Mouse (Mus musculus): ENCODE measurements around the gene Srxn1.

Srxn1 gene

DNA sequence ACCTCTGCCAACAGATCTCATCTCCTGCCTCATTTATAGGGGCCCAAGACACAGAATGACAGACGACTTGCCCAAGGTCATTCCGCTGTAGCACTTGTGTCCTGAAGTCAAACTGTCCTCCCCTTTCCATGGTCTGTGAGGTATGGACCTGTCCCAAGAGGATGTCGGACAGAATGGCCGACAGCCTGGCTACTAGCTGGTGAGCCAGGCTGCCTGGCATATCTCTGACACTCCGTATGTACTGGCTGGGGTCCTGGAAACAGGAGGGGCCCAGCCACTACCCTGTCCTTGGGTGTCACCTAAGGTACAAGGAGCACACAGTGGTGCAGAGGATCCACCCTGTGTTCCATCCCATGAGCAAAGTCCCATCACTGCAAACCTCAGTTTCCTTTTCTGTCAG is 14.8 kb upstream of the Srxn1 start:
- no peak for DNase-seq

- no peak for DNase-seq
Observed at GRCm38 (mm10) chr2:152091342-152092056, 13.8 kb upstream of the Srxn1 start.

DNA sequence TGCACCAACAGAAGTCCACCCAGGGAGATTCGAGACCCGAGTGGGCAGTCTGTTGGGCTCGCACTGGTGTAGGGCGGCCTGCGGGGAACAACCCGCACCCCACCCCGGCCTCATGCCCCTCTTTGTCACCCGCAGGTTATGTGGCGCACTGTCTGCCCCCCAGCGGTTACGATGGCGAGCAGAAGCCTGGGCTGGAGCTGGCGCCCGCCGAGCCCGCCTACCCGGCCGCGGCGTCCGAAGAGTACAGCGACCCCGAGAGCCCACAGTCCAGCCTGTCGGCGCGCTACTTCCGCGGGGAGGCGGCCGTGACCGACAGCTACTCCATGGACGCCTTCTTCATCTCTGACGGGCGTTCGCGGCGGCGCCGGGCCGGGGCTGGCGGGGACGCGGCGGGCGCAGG is 12.4 kb upstream of the Srxn1 start:
- DNase-seq, result no peak

GRCm38 (mm10) chr2:152093356-152093792 is 11.9 kb upstream of the Srxn1 start:
- DNase-seq, result no peak

DNA sequence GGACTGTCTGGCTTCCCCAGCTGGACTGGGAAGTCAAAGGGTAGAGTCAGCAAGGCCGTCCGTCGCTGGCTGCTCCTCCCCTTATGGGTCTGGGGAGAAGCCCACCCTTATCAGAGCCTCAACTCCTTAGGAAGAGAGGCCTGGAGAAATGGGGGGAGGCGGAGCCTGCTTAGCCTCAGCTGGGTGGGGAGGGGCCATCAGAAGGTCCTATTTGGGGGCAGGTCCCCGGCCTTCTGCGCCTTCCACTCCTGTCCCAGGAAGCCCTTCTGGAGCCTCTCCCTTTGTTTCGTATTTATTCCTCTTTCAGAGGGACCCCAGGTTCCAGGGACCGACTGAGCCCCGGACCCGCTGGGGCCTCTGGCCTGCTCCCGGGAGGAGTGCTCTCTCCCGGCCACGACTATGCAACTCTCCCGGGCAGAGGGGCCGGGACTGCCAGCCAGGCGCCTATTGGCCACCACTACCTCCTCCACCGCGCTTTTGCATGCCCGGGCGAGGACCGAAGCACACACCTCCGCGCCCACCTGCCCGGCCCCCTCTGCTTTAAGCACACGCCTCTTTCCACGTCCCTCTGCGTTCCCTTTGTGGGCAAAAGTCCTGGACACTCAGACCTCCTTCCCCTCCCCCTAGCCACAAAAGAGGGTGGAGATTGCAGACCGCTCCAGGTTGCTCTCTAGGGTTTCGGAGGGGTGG is 10.3 kb upstream of the Srxn1 start:
- DNase-seq, result no peak

GRCm38 (mm10) chr2:152096922-152097321 is 8.4 kb upstream of the Srxn1 start:
- DNase-seq, result no peak

GRCm38 (mm10) chr2:152097916-152098315 is 7.4 kb upstream of the Srxn1 start:
- no peak for DNase-seq

DNA sequence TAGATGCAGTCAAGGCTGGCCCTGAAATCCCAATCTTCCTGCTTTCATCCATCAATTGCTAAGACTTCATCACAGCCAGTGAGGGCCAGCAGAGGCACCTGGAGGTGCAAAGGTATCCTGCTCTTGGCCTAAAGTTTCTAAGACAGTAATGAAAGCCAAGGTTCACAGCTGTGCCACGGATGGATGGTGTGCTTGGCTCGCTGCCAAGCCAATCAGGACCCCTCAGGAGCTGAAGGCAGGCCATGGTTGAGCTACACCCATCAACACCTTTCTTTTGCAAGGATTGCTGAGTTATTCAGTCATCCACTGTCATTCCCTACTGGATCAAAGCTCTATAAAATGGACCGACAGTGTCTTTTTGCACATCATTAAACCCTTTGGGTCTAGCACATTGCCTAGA is 5.8 kb upstream of the Srxn1 start:
- DNase-seq, result peak; percentile 54

- DNase-seq, result no peak
Observed at GRCm38 (mm10) chr2:152101761-152102160, 3.6 kb upstream of the Srxn1 start.

DNA sequence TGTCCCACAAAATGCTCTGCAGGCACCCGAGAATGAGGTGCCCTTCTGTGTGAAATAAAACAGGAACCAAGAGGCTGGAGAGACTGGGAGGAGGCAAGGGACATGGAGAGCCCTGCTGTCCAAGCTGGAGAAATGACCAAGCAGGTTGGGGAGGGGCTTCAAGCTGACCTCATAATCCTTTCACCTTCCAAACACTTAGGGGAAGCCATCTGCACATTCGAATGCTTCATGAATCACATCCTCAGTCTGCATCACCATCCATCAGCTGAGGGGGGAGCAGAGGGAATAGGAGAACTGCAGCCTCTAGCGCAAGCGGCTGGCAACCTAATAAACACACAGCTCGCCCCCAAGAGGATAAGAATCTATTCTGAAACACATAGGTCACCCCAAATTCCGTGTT is 2.9 kb upstream of the Srxn1 start:
- DNase-seq, result no peak

- DNase-seq, result peak; percentile 39
Observed at GRCm38 (mm10) chr2:152104711-152105317, 502 bp upstream of the Srxn1 start.

DNA sequence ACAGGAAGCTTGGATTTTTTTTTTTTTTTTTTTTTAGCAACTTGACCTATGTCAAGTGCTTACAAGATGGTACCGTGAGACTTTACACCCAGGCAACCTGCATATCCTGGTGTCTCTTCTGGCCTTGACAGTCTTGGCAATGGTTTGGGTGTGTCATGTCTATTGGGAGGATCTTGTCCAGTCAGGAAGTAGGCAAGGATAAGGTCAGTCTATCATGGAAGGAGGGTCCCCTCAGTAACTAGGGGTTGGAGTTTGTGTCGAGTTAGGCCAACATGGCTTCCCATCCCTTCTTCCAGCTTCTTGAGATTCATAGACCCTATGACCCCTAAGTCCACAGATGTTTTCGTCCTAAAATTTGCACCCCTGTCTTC is 894 bp downstream of the Srxn1 start:
- peak; percentile 32 for DNase-seq

DNA sequence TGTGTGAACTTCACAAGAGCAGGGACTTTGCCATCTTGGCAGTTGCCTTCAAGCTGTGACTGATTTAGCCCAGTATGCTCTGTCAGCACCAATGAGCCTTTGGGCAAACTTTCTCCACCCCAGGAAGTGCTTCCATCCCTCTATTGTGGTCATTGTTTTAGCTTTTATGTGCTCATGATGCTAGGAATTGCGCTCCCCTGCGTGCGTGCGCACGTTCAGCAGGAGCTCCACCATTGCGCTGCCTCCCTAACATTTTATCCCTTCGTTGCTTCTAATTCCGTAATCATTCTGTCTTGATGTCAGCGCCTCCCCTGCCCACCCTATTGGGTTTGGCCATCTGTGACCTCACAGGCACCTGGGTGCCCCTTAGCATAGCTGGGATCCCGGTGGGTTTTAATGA is 1.3 kb downstream of the Srxn1 start:
- no peak for DNase-seq

DNA sequence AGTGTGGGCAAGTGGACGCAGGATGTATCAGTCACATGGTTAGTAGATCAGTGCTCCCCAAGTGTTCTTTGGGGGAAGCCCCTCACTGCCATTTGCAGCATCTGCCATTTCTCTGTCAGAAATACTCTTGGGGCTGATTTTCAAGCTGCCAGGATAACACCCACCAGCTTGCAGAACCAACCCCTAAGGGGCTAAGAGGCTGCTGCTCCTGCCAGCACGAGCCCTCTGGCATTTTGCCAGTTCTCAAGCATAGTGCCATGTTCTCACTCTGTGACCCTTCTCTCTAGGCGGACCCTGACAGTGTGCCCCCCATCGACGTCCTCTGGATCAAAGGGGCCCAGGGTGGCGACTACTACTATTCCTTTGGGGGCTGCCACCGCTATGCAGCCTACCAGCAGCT is 3.4 kb downstream of the Srxn1 start:
- DNase-seq, result no peak

- no peak for DNase-seq
Observed at GRCm38 (mm10) chr2:152109386-152109785, 4.1 kb downstream of the Srxn1 start.

GRCm38 (mm10) chr2:152111311-152111710 is 6.0 kb downstream of the Srxn1 start:
- no peak for DNase-seq

DNA sequence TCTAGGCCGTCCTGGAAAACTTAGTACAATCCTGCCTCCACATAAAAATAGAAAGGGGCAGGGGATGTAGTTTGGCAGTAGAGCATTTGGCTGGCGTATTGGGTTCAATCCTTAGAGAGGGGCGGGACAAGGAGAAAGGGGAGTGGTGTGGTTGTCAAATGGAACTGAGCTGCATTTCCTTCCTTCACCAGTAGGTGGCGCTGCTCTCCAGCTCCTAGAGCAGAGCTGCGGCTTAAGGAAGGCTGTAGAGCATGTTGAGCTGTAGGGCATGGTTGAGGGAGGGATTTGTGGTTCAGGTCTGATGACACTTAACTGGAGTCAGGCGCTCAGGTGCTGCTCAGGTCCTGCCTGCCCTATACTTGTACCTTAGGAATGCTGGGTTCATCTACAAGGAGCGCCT is 6.6 kb downstream of the Srxn1 start:
- peak; percentile 93 for DNase-seq

- DNase-seq, result no peak
Observed at GRCm38 (mm10) chr2:152112490-152112889, 7.2 kb downstream of the Srxn1 start.

GRCm38 (mm10) chr2:152112970-152113369 is 7.7 kb downstream of the Srxn1 start:
- no peak for DNase-seq

DNA sequence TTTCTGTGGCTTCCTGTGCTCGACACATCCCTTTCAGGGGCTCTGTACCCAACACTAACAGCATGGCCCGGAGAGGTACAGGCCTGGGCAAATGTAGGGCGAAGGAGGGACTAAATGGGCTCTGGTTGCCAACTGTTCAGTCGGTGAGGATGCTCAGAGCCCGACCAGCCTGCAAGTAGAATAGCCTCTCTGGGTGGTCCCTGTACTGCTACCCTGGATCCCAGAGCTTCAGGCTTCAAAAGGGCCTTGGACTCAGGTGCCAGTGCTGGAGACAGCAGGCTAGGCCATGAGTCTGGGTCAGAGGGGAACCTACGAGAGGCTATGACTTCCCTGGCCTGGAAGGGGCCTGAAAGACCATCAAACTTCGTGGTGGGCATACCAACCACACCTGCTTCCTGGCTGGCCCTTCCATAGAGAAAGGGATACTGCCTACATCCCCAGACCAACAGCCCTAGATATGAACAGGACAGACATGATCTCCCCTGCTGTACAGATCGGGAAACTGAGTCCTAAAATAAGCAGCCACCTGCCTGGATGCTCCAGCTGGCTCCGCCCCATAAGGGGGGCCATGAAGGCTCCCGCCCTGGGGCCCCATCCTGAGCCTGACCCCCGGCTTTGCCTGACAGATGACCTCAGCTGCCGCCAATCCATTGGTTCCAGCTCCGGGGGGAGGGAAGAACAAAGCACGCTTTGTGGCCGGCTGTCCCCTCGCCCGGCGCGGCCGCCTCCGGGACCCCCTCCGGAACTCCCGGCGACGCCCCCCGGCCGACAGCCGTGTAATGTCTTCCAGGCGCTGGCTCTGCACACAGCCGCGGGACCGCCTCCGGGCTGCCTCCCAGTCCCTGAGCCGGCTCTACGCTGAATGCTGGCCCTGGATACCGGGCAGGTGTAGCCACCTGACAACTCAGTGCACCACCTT is 9.0 kb downstream of the Srxn1 start:
- DNase-seq, result no peak

DNA sequence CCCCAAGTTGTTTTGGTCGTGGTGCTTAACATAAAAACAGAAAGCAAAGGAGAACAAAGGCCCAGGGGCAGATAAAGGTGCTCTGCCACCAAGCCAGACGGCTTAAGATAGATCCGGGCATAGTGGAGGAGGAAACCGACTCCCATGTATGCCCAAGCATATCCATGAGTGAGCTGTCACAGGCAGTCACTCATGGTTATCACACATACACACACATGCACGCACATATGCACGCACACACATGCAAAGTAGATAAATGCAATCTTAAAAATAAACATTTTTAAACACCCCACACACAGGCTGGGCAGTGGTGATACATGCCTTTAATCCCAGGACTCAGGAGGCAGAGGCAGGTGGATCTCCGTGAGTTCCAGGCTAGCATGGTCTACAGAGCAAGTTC is 12.4 kb downstream of the Srxn1 start:
- DNase-seq, result no peak

DNA sequence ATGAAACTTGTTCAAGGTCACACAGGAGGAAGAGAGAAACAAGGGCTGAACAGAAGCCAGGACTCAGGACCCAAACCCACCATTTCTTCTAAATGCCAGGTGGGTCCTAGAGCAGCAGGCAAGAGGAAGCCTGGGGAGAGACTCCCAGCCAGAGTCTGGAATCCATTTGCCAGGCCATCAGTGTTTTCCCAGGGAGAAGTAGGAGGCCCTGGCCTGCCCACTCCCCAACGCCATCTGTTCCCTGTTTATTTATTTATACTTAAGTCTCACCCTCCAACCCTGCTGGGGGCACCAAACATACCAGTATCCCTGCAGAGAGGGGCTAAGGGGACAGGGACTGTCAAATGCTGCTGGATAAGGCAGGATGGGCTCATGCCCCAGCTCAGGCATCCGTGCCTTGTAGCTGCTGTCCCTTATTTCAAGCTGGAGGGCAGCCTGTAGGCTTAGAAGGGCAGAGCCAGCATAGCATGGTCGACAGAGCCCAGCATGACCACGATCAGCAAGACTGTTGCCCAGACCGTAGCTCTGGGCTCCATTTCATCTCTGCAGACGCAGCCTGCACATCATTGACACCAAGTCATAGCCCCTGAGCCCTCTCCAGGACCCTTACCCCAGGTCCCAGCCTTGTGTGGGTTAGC is 14.0 kb downstream of the Srxn1 start:
- DNase-seq, result no peak

GRCm38 (mm10) chr2:152122896-152123295 is 17.6 kb downstream of the Srxn1 start:
- no peak for DNase-seq
